Mouse (Mus musculus) heart, postnatal 4 days (tissue): Measurements from ENCODE around the gene Vmn1r52. TPM values are rescaled to one million over a fixed set of nuclear protein-coding genes. Genes with fewer than 3 reads are reported as not detected.
"Not testable (repeated sequence)": the region's sequence is repeated elsewhere in the genome, so short reads cannot be mapped to it uniquely, and the experiment has no call there.

Experiments used
- DNase-seq: peaks from one replicate; pipeline ENCODE4 v3.0.0; 2021
- total RNA-seq, 2 experiments: library from RNA; stranded (reverse); gene quantifications; 2 replicates each; pipeline ENCODE4 v1.2.3; 2021

Gene Vmn1r52
- not detected for total RNA-seq

DNA sequence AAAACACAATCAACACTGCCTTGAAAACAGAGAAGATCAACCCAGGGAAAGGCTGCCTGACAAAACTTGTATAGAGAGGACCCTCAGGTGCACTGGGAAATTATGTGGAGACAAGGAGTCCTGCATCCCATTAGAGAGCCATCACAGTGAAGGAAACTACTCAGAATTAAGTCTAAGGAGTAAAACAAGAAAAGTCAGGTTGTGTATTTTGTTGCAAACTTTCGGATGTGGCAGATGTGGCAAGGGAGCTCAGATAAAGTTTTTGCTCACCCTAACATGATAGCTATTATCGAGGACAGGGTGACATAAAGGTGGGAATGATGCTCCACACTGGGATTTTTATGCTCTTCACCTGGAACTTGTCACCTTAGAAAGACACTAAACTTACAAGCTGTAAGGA lies at the start of gene Vmn1r52:
Vmn1r52 (plus strand) TSS at position 301 of the 400 bp plus-strand sequence.
- DNase-seq: no peak

GRCm38 (mm10) chr6:90160139-90160538 lies 14.5 kb upstream of the Vmn1r52 start:
- no peak for DNase-seq

GRCm38 (mm10) chr6:90202493-90202892 lies 27.9 kb downstream of the Vmn1r52 start, which contains the start of gene V1ra8:
V1ra8 (plus strand) TSS chr6:90202793.
- DNase-seq: not testable (repeated sequence)

GRCm38 (mm10) chr6:90224338-90224737 lies 49.7 kb downstream of the Vmn1r52 start, which contains the start of gene Vmn1r53:
Vmn1r53 (minus strand) TSS chr6:90224438.
- DNase-seq: no peak

Other genes with a start within 250 kb of the Vmn1r52 start
- not detected for gene Vmn1r45, start 234.2 kb upstream of the Vmn1r52 start, total RNA-seq
- not detected for gene Vmn1r46, start 205.5 kb upstream of the Vmn1r52 start, total RNA-seq
- not detected for gene Vmn1r47, start 158.7 kb upstream of the Vmn1r52 start, total RNA-seq
- not detected for gene Vmn1r48, start 138.0 kb upstream of the Vmn1r52 start, total RNA-seq
- gene Vmn1r49, start 96.3 kb upstream of the Vmn1r52 start, total RNA-seq: not detected
- not detected for gene Vmn1r50, start 73.4 kb upstream of the Vmn1r52 start, total RNA-seq
- not detected for gene Vmn1r51, start 52.2 kb upstream of the Vmn1r52 start, total RNA-seq
- gene V1ra8, start 28.0 kb downstream of the Vmn1r52 start, total RNA-seq: not detected
- gene Vmn1r53, start 49.6 kb downstream of the Vmn1r52 start, total RNA-seq: not detected
- gene Vmn1r54, start 71.5 kb downstream of the Vmn1r52 start, total RNA-seq: not detected
- gene BC048671, start 126.4 kb downstream of the Vmn1r52 start, total RNA-seq: not detected
- gene Chst13, start 150.4 kb downstream of the Vmn1r52 start, total RNA-seq: not detected
- gene Uroc1, start 158.5 kb downstream of the Vmn1r52 start, total RNA-seq: not detected
- 10 to 100 TPM; 17.4 to 18.6 TPM for gene Zxdc, start 194.7 kb downstream of the Vmn1r52 start, total RNA-seq